Mouse (Mus musculus): Measurements from ENCODE around the gene Cby1. TPM values are rescaled to one million over a fixed set of nuclear protein-coding genes. Genes with fewer than 3 reads are reported as not detected.

The Cby1 gene
- polyA plus RNA-seq, 1 experiment = 122 TPM

- H3K36me3 ChIP-seq (replicated peaks; ENCODE audit: low read length) = peaks cover 5% of the 10 kb centered on the region
- H3K27me3 ChIP-seq (replicated peaks) = no peaks in the 10 kb centered on the region
- TF ChIP-seq FLI1 (IDR thresholded peaks at IDR 0.05; ENCODE audit: low read length) (no peak), GATA1 (IDR thresholded peaks at IDR 0.05; ENCODE audit: borderline replicate concordance, low read length) (no peak)
- H3K4me1 ChIP-seq = peaks cover 74% of the 10 kb centered on the region
- H3K9me3 ChIP-seq = no peaks in the 10 kb centered on the region
- H3K4me3 ChIP-seq (replicated peaks) = peak within 1 kb of the TSS; percentile 97
Observed at GRCm38 (mm10) chr15:79687646-79688267, 28.8 kb downstream of the Cby1 start, which contains the start of gene Josd1. Gene Josd1 (minus strand): TSS chr15:79687919.

GRCm38 (mm10) chr15:79688268-79688956, 29.4 kb downstream of the Cby1 start:
- Histone ChIP-seq H3K9me3 (no peaks in the 10 kb centered on the region), H3K36me3 (replicated peaks; ENCODE audit: low read length) (peaks cover under 1% of the 10 kb centered on the region), H3K4me1 (peaks cover 74% of the 10 kb centered on the region), H3K4me3 (replicated peaks) (peak overlapping the region; percentile 97), H3K27me3 (replicated peaks) (no peaks in the 10 kb centered on the region)
- no peak for TF ChIP-seq FLI1 (IDR thresholded peaks at IDR 0.05; ENCODE audit: low read length)
- TF ChIP-seq GATA1 (IDR thresholded peaks at IDR 0.05; ENCODE audit: borderline replicate concordance, low read length) = no peak

GRCm38 (mm10) chr15:79689662-79690425, 30.8 kb downstream of the Cby1 start:
- Histone ChIP-seq H3K4me3 (replicated peaks) (peak overlapping the region; percentile 98), H3K4me1 (peaks cover 74% of the 10 kb centered on the region), H3K27me3 (replicated peaks) (no peaks in the 10 kb centered on the region), H3K9me3 (no peaks in the 10 kb centered on the region), H3K36me3 (replicated peaks; ENCODE audit: low read length) (peaks cover 3% of the 10 kb centered on the region)
- TF ChIP-seq FLI1 (IDR thresholded peaks at IDR 0.05; ENCODE audit: low read length) (no peak), GATA1 (IDR thresholded peaks at IDR 0.05; ENCODE audit: borderline replicate concordance, low read length) (0 out of 3 replicates have a peak, but pooled peaks have one; percentile 29)

GRCm38 (mm10) chr15:79690426-79691022, 31.5 kb downstream of the Cby1 start, which contains the start of gene Gtpbp1:
Gene Gtpbp1 (plus strand): TSS chr15:79690845.
- TF ChIP-seq GATA1 (IDR thresholded peaks at IDR 0.05; ENCODE audit: borderline replicate concordance, low read length) = no peak
- TF ChIP-seq FLI1 (IDR thresholded peaks at IDR 0.05; ENCODE audit: low read length) = no peak
- Histone ChIP-seq H3K4me1 (peaks cover 74% of the 10 kb centered on the region), H3K36me3 (replicated peaks; ENCODE audit: low read length) (peaks cover 10% of the 10 kb centered on the region), H3K9me3 (no peaks in the 10 kb centered on the region), H3K4me3 (replicated peaks) (peak within 1 kb of the TSS; percentile 98), H3K27me3 (replicated peaks) (no peaks in the 10 kb centered on the region)

- H3K4me1 ChIP-seq = peaks cover 74% of the 10 kb centered on the region
- no peaks in the 10 kb centered on the region for H3K27me3 ChIP-seq (replicated peaks)
- H3K9me3 ChIP-seq = no peaks in the 10 kb centered on the region
- H3K36me3 ChIP-seq (replicated peaks; ENCODE audit: low read length) = peaks cover 14% of the 10 kb centered on the region
- H3K4me3 ChIP-seq (replicated peaks) = peak overlapping the region; percentile 98
- TF ChIP-seq GATA1 (IDR thresholded peaks at IDR 0.05; ENCODE audit: borderline replicate concordance, low read length) (no peak), FLI1 (IDR thresholded peaks at IDR 0.05; ENCODE audit: low read length) (no peak)
Observed at GRCm38 (mm10) chr15:79691023-79691508, 32.1 kb downstream of the Cby1 start.

GRCm38 (mm10) chr15:79692334-79692733, 33.3 kb downstream of the Cby1 start:
- Histone ChIP-seq H3K4me1 (peaks cover 80% of the 10 kb centered on the region), H3K4me3 (replicated peaks) (peak overlapping the region; percentile 93), H3K9me3 (no peaks in the 10 kb centered on the region), H3K27me3 (replicated peaks) (no peaks in the 10 kb centered on the region), H3K36me3 (replicated peaks; ENCODE audit: low read length) (peaks cover 26% of the 10 kb centered on the region)
- TF ChIP-seq GATA1 (IDR thresholded peaks at IDR 0.05; ENCODE audit: borderline replicate concordance, low read length) = no peak
- TF ChIP-seq FLI1 (IDR thresholded peaks at IDR 0.05; ENCODE audit: low read length) = no peak

- peaks cover 84% of the 10 kb centered on the region for H3K4me1 ChIP-seq
- TF ChIP-seq GATA1 (IDR thresholded peaks at IDR 0.05; ENCODE audit: borderline replicate concordance, low read length) = no peak
- TF ChIP-seq FLI1 (IDR thresholded peaks at IDR 0.05; ENCODE audit: low read length) = no peak
- no peaks in the 10 kb centered on the region for H3K9me3 ChIP-seq
- peak overlapping the region; percentile 93 for H3K4me3 ChIP-seq (replicated peaks)
- peaks cover 37% of the 10 kb centered on the region for H3K36me3 ChIP-seq (replicated peaks; ENCODE audit: low read length)
- no peaks in the 10 kb centered on the region for H3K27me3 ChIP-seq (replicated peaks)
Observed at GRCm38 (mm10) chr15:79693740-79694139, 34.7 kb downstream of the Cby1 start.

GRCm38 (mm10) chr15:79694512-79694911, 35.5 kb downstream of the Cby1 start:
- no peaks in the 10 kb centered on the region for H3K9me3 ChIP-seq
- TF ChIP-seq FLI1 (IDR thresholded peaks at IDR 0.05; ENCODE audit: low read length) (no peak), GATA1 (IDR thresholded peaks at IDR 0.05; ENCODE audit: borderline replicate concordance, low read length) (no peak; the same call in 2 of the 3 replicates)
- peaks cover 84% of the 10 kb centered on the region for H3K4me1 ChIP-seq
- peak overlapping the region; percentile 93 for H3K4me3 ChIP-seq (replicated peaks)
- no peaks in the 10 kb centered on the region for H3K27me3 ChIP-seq (replicated peaks)
- peaks cover 43% of the 10 kb centered on the region for H3K36me3 ChIP-seq (replicated peaks; ENCODE audit: low read length)

GRCm38 (mm10) chr15:79695516-79695915, 36.5 kb downstream of the Cby1 start:
- Histone ChIP-seq H3K36me3 (replicated peaks; ENCODE audit: low read length) (peaks cover 44% of the 10 kb centered on the region), H3K9me3 (no peaks in the 10 kb centered on the region), H3K4me3 (replicated peaks) (peak overlapping the region; percentile 12), H3K27me3 (replicated peaks) (no peaks in the 10 kb centered on the region), H3K4me1 (peaks cover 78% of the 10 kb centered on the region)
- TF ChIP-seq FLI1 (IDR thresholded peaks at IDR 0.05; ENCODE audit: low read length) (no peak), GATA1 (IDR thresholded peaks at IDR 0.05; ENCODE audit: borderline replicate concordance, low read length) (no peak)
